Mouse (Mus musculus) macrophage (primary cell): ENCODE measurements around the gene Arfgef2. TPM values are rescaled to one million over a fixed set of nuclear protein-coding genes. Genes with fewer than 3 reads are reported as not detected.

Experiments used
- H3K27ac ChIP-seq: fragments of 350-480 bp; formaldehyde crosslinking; 2 replicates; pipeline ENCODE4 v1.9.0; 2021
- H3K36me3 ChIP-seq: fragments of 350-480 bp; formaldehyde crosslinking; 2 replicates; pipeline ENCODE4 v1.9.0; 2021; ENCODE audit errors: inconsistent target
- H3K4me3 ChIP-seq: fragments of 350-480 bp; formaldehyde crosslinking; 2 replicates; pipeline ENCODE4 v1.9.0; 2021; ENCODE audit errors: inconsistent target
- H3K79me2 ChIP-seq: fragments of 350-480 bp; formaldehyde crosslinking; 2 replicates; pipeline ENCODE4 v1.9.0; 2021; ENCODE audit errors: inconsistent target
- WGBS: methylation state at CpG from one replicate; pipeline ENCODE4 v1.1.7; 2026; ENCODE audit warnings: inconsistent platforms; ENCODE audit not compliant: missing documents; 5-methylcytosine and 5-hydroxymethylcytosine counted together
- polyA plus RNA-seq: library from polyadenylated mRNA; stranded (reverse); fragments of 250-400 nt; gene quantifications from 3 replicates; pipeline ENCODE4 v1.2.4, GENCODE M21; 2018; ENCODE audit warnings: inconsistent platforms

The Arfgef2 gene
- polyA plus RNA-seq, 1 experiment from 2014 or later = 30.3 TPM

- 64% methylated on average over 10 of the region's 10 CpGs for WGBS
- H3K36me3 ChIP-seq = no peaks in the 10 kb centered on the region
- H3K27ac ChIP-seq = no peak overlapping the region
- peaks cover 94% of the 10 kb centered on the region for H3K79me2 ChIP-seq
- no peak overlapping the region for H3K4me3 ChIP-seq
Measured at GRCm38 (mm10) chr2:166822119-166822826, 16.9 kb downstream of the Arfgef2 start.

GRCm38 (mm10) chr2:166822901-166823300 lies 17.5 kb downstream of the Arfgef2 start:
- WGBS = 91% methylated on average over 2 of the region's 2 CpGs
- Histone ChIP-seq H3K27ac (no peak overlapping the region), H3K36me3 (0 out of 2 replicates have a peak, but pooled peaks cover 4% of the 10 kb centered on the region), H3K79me2 (peaks cover 94% of the 10 kb centered on the region), H3K4me3 (no peak overlapping the region)

GRCm38 (mm10) chr2:166824386-166824785 lies 19.0 kb downstream of the Arfgef2 start:
- WGBS = 91% methylated on average over 5 of the region's 5 CpGs
- Histone ChIP-seq H3K4me3 (no peak overlapping the region), H3K36me3 (peaks cover 15% of the 10 kb centered on the region; the same call in 1 of the 2 replicates), H3K79me2 (peaks cover 91% of the 10 kb centered on the region), H3K27ac (no peak overlapping the region)

- WGBS = 95% methylated on average over 5 of the region's 5 CpGs
- no peak overlapping the region for H3K27ac ChIP-seq
Measured at GRCm38 (mm10) chr2:166824998-166825397, 19.6 kb downstream of the Arfgef2 start.

GRCm38 (mm10) chr2:166826491-166827224 lies 21.3 kb downstream of the Arfgef2 start:
- H3K79me2 ChIP-seq = peaks cover 73% of the 10 kb centered on the region
- no peak overlapping the region for H3K4me3 ChIP-seq
- peak overlapping the region; percentile 48 for H3K27ac ChIP-seq
- 50% methylated on average over 8 of the region's 8 CpGs for WGBS
- peaks cover 24% of the 10 kb centered on the region; the same call in 1 of the 2 replicates for H3K36me3 ChIP-seq

More at GRCm38 (mm10) chr2:166824998-166825397, 19.6 kb downstream of the Arfgef2 start:
- peaks cover 90% of the 10 kb centered on the region for H3K79me2 ChIP-seq
- no peak overlapping the region for H3K4me3 ChIP-seq
- peaks cover 20% of the 10 kb centered on the region; the same call in 1 of the 2 replicates for H3K36me3 ChIP-seq

GRCm38 (mm10) chr2:166828306-166828705 lies 22.9 kb downstream of the Arfgef2 start:
- H3K4me3 ChIP-seq = no peak overlapping the region
- H3K36me3 ChIP-seq = peaks cover 24% of the 10 kb centered on the region; the same call in 1 of the 2 replicates
- 97% methylated on average over 12 of the region's 12 CpGs for WGBS

GRCm38 (mm10) chr2:166830350-166830749 lies 25.0 kb downstream of the Arfgef2 start:
- H3K36me3 ChIP-seq = peaks cover 33% of the 10 kb centered on the region

More at GRCm38 (mm10) chr2:166828306-166828705, 22.9 kb downstream of the Arfgef2 start:
- Histone ChIP-seq H3K79me2 (peaks cover 70% of the 10 kb centered on the region), H3K27ac (no peak overlapping the region)

GRCm38 (mm10) chr2:166834091-166834490 lies 28.7 kb downstream of the Arfgef2 start:
- Histone ChIP-seq H3K27ac (no peak overlapping the region), H3K79me2 (peaks cover 22% of the 10 kb centered on the region), H3K36me3 (peaks cover 43% of the 10 kb centered on the region), H3K4me3 (no peak overlapping the region)
- 100% methylated on average over 2 of the region's 2 CpGs for WGBS

More at GRCm38 (mm10) chr2:166830350-166830749, 25.0 kb downstream of the Arfgef2 start:
- peaks cover 52% of the 10 kb centered on the region for H3K79me2 ChIP-seq
- no peak overlapping the region for H3K4me3 ChIP-seq
- 90% methylated on average over 5 of the region's 5 CpGs for WGBS
- H3K27ac ChIP-seq = 0 out of 2 replicates have a peak overlapping the region, but pooled peaks have one; percentile 5

GRCm38 (mm10) chr2:166834796-166835195 lies 29.4 kb downstream of the Arfgef2 start:
- peaks cover 42% of the 10 kb centered on the region for H3K36me3 ChIP-seq
- no peak overlapping the region for H3K4me3 ChIP-seq
- no peak overlapping the region for H3K27ac ChIP-seq
- H3K79me2 ChIP-seq = peaks cover 14% of the 10 kb centered on the region
- 95% methylated on average over 4 of the region's 4 CpGs for WGBS

GRCm38 (mm10) chr2:166835581-166835980 lies 30.2 kb downstream of the Arfgef2 start:
- peaks cover 40% of the 10 kb centered on the region for H3K36me3 ChIP-seq
- H3K79me2 ChIP-seq = peaks cover 14% of the 10 kb centered on the region
- 72% methylated on average over 5 of the region's 5 CpGs for WGBS
- H3K27ac ChIP-seq = no peak overlapping the region
- no peak overlapping the region for H3K4me3 ChIP-seq

- Histone ChIP-seq H3K36me3 (peaks cover 76% of the 10 kb centered on the region), H3K4me3 (no peak overlapping the region), H3K27ac (no peak overlapping the region), H3K79me2 (no peaks in the 10 kb centered on the region)
- WGBS = 96% methylated on average over 4 of the region's 4 CpGs
Measured at GRCm38 (mm10) chr2:166841813-166842212, 36.4 kb downstream of the Arfgef2 start.

- peaks cover 90% of the 10 kb centered on the region for H3K36me3 ChIP-seq
- H3K79me2 ChIP-seq = no peaks in the 10 kb centered on the region
- no peak overlapping the region for H3K27ac ChIP-seq
- no peak overlapping the region for H3K4me3 ChIP-seq
- 95% methylated on average over 11 of the region's 11 CpGs for whole genome bisulfite sequencing
Measured at GRCm38 (mm10) chr2:166850691-166851090, 45.3 kb downstream of the Arfgef2 start.

GRCm38 (mm10) chr2:166852270-166852669 lies 46.9 kb downstream of the Arfgef2 start:
- no peak overlapping the region for H3K27ac ChIP-seq
- H3K4me3 ChIP-seq = no peak overlapping the region
- peaks cover 94% of the 10 kb centered on the region for H3K36me3 ChIP-seq
- H3K79me2 ChIP-seq = no peaks in the 10 kb centered on the region
- WGBS = 94% methylated on average over 7 of the region's 7 CpGs

- H3K27ac ChIP-seq = no peak overlapping the region
- H3K4me3 ChIP-seq = no peak overlapping the region
- peaks cover 96% of the 10 kb centered on the region for H3K36me3 ChIP-seq
- WGBS = 93% methylated on average over 8 of the region's 8 CpGs
- H3K79me2 ChIP-seq = no peaks in the 10 kb centered on the region
Measured at GRCm38 (mm10) chr2:166855771-166856170, 50.4 kb downstream of the Arfgef2 start.

GRCm38 (mm10) chr2:166856366-166856765 lies 51.0 kb downstream of the Arfgef2 start:
- Histone ChIP-seq H3K4me3 (no peak overlapping the region), H3K79me2 (no peaks in the 10 kb centered on the region), H3K36me3 (peaks cover 96% of the 10 kb centered on the region), H3K27ac (no peak overlapping the region)
- 91% methylated on average over 6 of the region's 6 CpGs for WGBS
